Mouse (Mus musculus) kidney, embryonic 15.5 days (tissue): ENCODE data around the gene Fam124a. TPM values are rescaled to one million over a fixed set of nuclear protein-coding genes. Genes with fewer than 3 reads are reported as not detected.
"Not testable (repeated sequence)": the region's sequence is repeated elsewhere in the genome, so short reads cannot be mapped to it uniquely, and the experiment has no call there.

ENCODE experiments used
- ATAC-seq: fragments of 200-750 bp; cut with Nextera tagmentation; replicated peaks from 2 replicates; pipeline ENCODE4 v1.8.0; 2017; ENCODE audit warnings: moderate TSS enrichment; ENCODE audit not compliant: low FRiP score
- H3K27ac ChIP-seq: fragments of 300-500 bp; sonication (generic); 2 replicates; pipeline ENCODE4 v1.5.1; 2015; ENCODE audit warnings: mild to moderate bottlenecking, inconsistent platforms
- H3K27me3 ChIP-seq: fragments of 300-500 bp; sonication (generic); 2 replicates; pipeline ENCODE4 v1.6.1; 2015; ENCODE audit warnings: inconsistent platforms
- H3K36me3 ChIP-seq: fragments of 300-500 bp; sonication (generic); 2 replicates; pipeline ENCODE4 v1.6.1; 2015; ENCODE audit warnings: inconsistent platforms
- H3K4me1 ChIP-seq: fragments of 300-500 bp; sonication (generic); 2 replicates; pipeline ENCODE4 v1.6.1; 2015; ENCODE audit warnings: inconsistent platforms
- H3K4me2 ChIP-seq: fragments of 300-500 bp; sonication (generic); 2 replicates; pipeline ENCODE4 v1.6.1; 2015; ENCODE audit warnings: moderate library complexity, mild to moderate bottlenecking, inconsistent platforms
- H3K4me3 ChIP-seq: fragments of 300-500 bp; sonication (generic); replicated peaks from 2 replicates; pipeline ENCODE4 v1.5.1; 2015; ENCODE audit warnings: mild to moderate bottlenecking, inconsistent platforms
- H3K9ac ChIP-seq: fragments of 300-500 bp; sonication (generic); 2 replicates; pipeline ENCODE4 v1.6.1; 2015; ENCODE audit warnings: mild to moderate bottlenecking, inconsistent platforms
- H3K9me3 ChIP-seq: fragments of 300-500 bp; sonication (generic); replicated peaks from 2 replicates; pipeline ENCODE4 v1.6.1; 2016; ENCODE audit warnings: inconsistent platforms
- WGBS: fragments of 180-500 bp; shearing (Covaris S2); methylation state at CpG from one replicate; pipeline ENCODE4 v1.1.7; 2015; ENCODE audit warnings: mixed read lengths; 5-methylcytosine and 5-hydroxymethylcytosine counted together
- polyA plus RNA-seq: library from polyadenylated mRNA; unstranded; fragments of >200 nt; fragmentation: Nextera tagmentation; extraction: Ambion mirVana; gene quantifications from 2 replicates; pipeline ENCODE4 v1.2.1, GENCODE M21; 2015

The Fam124a gene
- polyA plus RNA-seq, 1 experiment from 2014 or later: 7.4 TPM

GRCm38 (mm10) chr14:62638345-62638702 lies 82.8 kb downstream of the Fam124a start:
- Histone ChIP-seq H3K4me3 (no peak overlapping the region), H3K9me3 (no peaks in the 10 kb centered on the region), H3K9ac (no peak overlapping the region), H3K4me1 (peaks cover 8% of the 10 kb centered on the region), H3K27me3 (no peaks in the 10 kb centered on the region), H3K27ac (no peak overlapping the region), H3K36me3 (no peaks in the 10 kb centered on the region), H3K4me2 (no peak overlapping the region)
- ATAC-seq: no peak
- 44% methylated on average over 6 of the region's 6 CpGs for WGBS

DNA sequence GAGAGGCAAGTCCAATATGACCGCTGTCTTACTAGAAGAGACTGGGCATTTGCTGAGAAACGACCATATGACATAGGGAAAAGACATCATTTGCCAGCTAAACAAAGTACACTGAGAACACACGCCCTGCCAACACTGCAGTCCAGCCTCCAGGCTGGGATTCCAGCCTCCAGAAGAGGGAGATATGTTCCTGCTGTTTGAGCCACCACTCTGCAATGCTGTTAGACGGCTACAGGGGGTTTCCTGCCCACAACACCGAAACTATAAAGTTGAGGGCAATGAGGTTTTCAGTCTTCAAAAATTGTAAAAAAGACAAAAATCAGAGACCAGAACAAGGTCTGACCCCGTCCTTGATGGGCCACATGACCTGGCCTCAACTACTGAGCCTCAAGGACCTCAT lies 83.6 kb downstream of the Fam124a start:
- Histone ChIP-seq H3K27me3 (no peaks in the 10 kb centered on the region), H3K36me3 (no peaks in the 10 kb centered on the region), H3K4me2 (no peak overlapping the region), H3K4me3 (no peak overlapping the region), H3K9me3 (no peaks in the 10 kb centered on the region), H3K9ac (no peak overlapping the region), H3K4me1 (peaks cover 8% of the 10 kb centered on the region), H3K27ac (no peak overlapping the region)
- WGBS: 71% methylated on average over 6 of the region's 6 CpGs
- no peak for ATAC-seq

DNA sequence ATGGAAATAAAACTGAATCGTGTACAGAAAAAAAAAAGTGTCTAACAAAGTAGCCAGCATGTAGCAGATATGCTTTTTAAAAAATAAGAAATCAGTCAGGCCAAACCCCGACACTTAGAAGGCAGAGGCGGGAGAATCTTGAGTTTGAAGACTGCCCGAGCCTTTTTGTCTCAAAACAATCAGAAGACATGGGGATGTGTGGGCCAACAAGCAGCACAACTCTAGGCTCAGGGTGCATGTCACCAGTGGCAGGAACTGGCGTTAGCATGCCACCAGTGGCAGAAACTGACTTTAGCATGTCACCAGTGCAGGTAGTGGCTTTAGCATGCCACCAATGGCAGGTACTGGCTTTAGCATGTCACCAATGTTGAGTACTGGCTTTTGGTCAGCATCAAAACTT lies 84.0 kb downstream of the Fam124a start:
- no peaks in the 10 kb centered on the region for H3K27me3 ChIP-seq
- no peak overlapping the region for H3K9ac ChIP-seq
- no peaks in the 10 kb centered on the region for H3K36me3 ChIP-seq
- no peak overlapping the region for H3K27ac ChIP-seq
- H3K4me2 ChIP-seq: no peak overlapping the region
- no peaks in the 10 kb centered on the region for H3K9me3 ChIP-seq
- WGBS: 87% methylated on average over 5 of the region's 5 CpGs
- ATAC-seq: no peak
- H3K4me3 ChIP-seq: no peak overlapping the region
- H3K4me1 ChIP-seq: peaks cover 8% of the 10 kb centered on the region

- Histone ChIP-seq H3K9me3 (no peaks in the 10 kb centered on the region), H3K27ac (no peak overlapping the region), H3K36me3 (no peaks in the 10 kb centered on the region), H3K4me2 (no peak overlapping the region), H3K27me3 (no peaks in the 10 kb centered on the region), H3K4me3 (no peak overlapping the region), H3K9ac (no peak overlapping the region), H3K4me1 (peaks cover 8% of the 10 kb centered on the region)
- 76% methylated on average over 4 of the region's 4 CpGs for WGBS
- ATAC-seq: no peak
Observed at GRCm38 (mm10) chr14:62640396-62640795, 84.9 kb downstream of the Fam124a start.

- H3K4me2 ChIP-seq, H3K4me3 ChIP-seq, H3K27me3 ChIP-seq, H3K27ac ChIP-seq, ATAC-seq, H3K9me3 ChIP-seq, H3K36me3 ChIP-seq, H3K9ac ChIP-seq, H3K4me1 ChIP-seq: not testable (repeated sequence)
- 71% methylated on average over 6 of the region's 7 CpGs for WGBS
Observed at GRCm38 (mm10) chr14:62642368-62642767, 86.8 kb downstream of the Fam124a start.

GRCm38 (mm10) chr14:62648405-62648804 lies 92.9 kb downstream of the Fam124a start:
- no peaks in the 10 kb centered on the region for H3K4me1 ChIP-seq
- ATAC-seq: no peak
- H3K27me3 ChIP-seq: no peaks in the 10 kb centered on the region
- H3K4me3 ChIP-seq: no peak overlapping the region
- H3K36me3 ChIP-seq: no peaks in the 10 kb centered on the region
- WGBS: 86% methylated on average over 6 of the region's 6 CpGs
- H3K9ac ChIP-seq: no peak overlapping the region
- H3K4me2 ChIP-seq: no peak overlapping the region
- H3K9me3 ChIP-seq: no peaks in the 10 kb centered on the region
- no peak overlapping the region for H3K27ac ChIP-seq

- no peaks in the 10 kb centered on the region for H3K4me1 ChIP-seq
- no peaks in the 10 kb centered on the region for H3K9me3 ChIP-seq
- H3K36me3 ChIP-seq: no peaks in the 10 kb centered on the region
- no peaks in the 10 kb centered on the region for H3K27me3 ChIP-seq
- no peak overlapping the region for H3K4me3 ChIP-seq
- no peak overlapping the region for H3K9ac ChIP-seq
- no peak for ATAC-seq
- 60% methylated on average over 3 of the region's 3 CpGs for WGBS
- no peak overlapping the region for H3K4me2 ChIP-seq
- no peak overlapping the region for H3K27ac ChIP-seq
Observed at GRCm38 (mm10) chr14:62650376-62650775, 94.8 kb downstream of the Fam124a start.

DNA sequence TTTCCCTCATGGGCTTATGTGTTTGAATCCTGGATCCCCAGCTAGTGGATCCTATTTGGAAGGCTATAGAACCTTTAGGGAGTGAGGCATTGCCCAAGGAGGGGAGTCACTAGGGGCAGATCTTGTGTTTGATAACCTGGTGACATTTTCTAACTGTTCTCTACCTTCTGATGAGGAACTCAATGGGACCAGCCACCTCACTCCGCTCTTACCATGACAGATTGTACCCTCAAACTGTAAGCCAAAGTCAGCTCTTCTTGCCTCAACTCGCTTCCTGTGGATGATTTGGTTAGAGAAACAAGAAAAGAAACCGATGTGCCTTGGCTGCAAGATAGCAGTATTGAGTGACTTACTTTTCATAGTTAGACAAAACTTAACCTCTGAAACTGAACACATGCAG lies 96.2 kb downstream of the Fam124a start:
- Histone ChIP-seq H3K4me1 (no peaks in the 10 kb centered on the region), H3K4me2 (no peak overlapping the region), H3K27me3 (no peaks in the 10 kb centered on the region), H3K36me3 (no peaks in the 10 kb centered on the region), H3K9ac (no peak overlapping the region), H3K4me3 (no peak overlapping the region), H3K27ac (no peak overlapping the region), H3K9me3 (no peaks in the 10 kb centered on the region)
- WGBS: 94% methylated on average over 3 of the region's 3 CpGs
- ATAC-seq: no peak

- Histone ChIP-seq H3K4me1 (no peaks in the 10 kb centered on the region), H3K9ac (no peak overlapping the region), H3K9me3 (no peaks in the 10 kb centered on the region), H3K27me3 (no peaks in the 10 kb centered on the region), H3K36me3 (no peaks in the 10 kb centered on the region), H3K4me3 (no peak overlapping the region), H3K4me2 (no peak overlapping the region), H3K27ac (no peak overlapping the region)
- 84% methylated on average over 7 of the region's 7 CpGs for WGBS
- ATAC-seq: no peak
Observed at GRCm38 (mm10) chr14:62655996-62656395, 100.5 kb downstream of the Fam124a start.

GRCm38 (mm10) chr14:62657469-62657868 lies 101.9 kb downstream of the Fam124a start:
- no peak overlapping the region for H3K4me3 ChIP-seq
- ATAC-seq: no peak
- WGBS: 64% methylated on average over 3 of the region's 3 CpGs
- no peaks in the 10 kb centered on the region for H3K36me3 ChIP-seq
- H3K27ac ChIP-seq: no peak overlapping the region
- H3K4me1 ChIP-seq: no peaks in the 10 kb centered on the region
- H3K27me3 ChIP-seq: no peaks in the 10 kb centered on the region
- no peaks in the 10 kb centered on the region for H3K9me3 ChIP-seq
- no peak overlapping the region for H3K9ac ChIP-seq
- H3K4me2 ChIP-seq: no peak overlapping the region

Other genes with a start within 250 kb of the Fam124a start
- not detected in 2 replicates for gene Gucy1b2, start 99.4 kb upstream of the Fam124a start, polyA plus RNA-seq
- 0.14 TPM in 1 of 2 replicates, not detected in the other for gene Gm4131, start 11.2 kb downstream of the Fam124a start, polyA plus RNA-seq
- gene Serpine3, start 107.9 kb downstream of the Fam124a start, polyA plus RNA-seq: not detected in 2 replicates
- 19.5 and 21.9 TPM in 2 replicates for gene Ints6, start 205.4 kb downstream of the Fam124a start, polyA plus RNA-seq